Mouse (Mus musculus) kidney, embryonic 14.5 days (tissue): ENCODE data around the gene Grm4. TPM values are rescaled to one million over a fixed set of nuclear protein-coding genes. Genes with fewer than 3 reads are reported as not detected.

Source experiments
- ATAC-seq: fragments of 200-750 bp; cut with Nextera tagmentation; 2 replicates; pipeline ENCODE4 v1.8.0; 2017; ENCODE audit warnings: moderate number of reproducible peaks, mild to moderate bottlenecking, moderate TSS enrichment, moderate library complexity; ENCODE audit not compliant: low FRiP score, low TSS enrichment
- H3K27ac ChIP-seq: fragments of 300-500 bp; sonication (generic); 2 replicates; pipeline ENCODE4 v1.5.1; 2014; ENCODE audit warnings: low read depth, mild to moderate bottlenecking, low read length, moderate library complexity, mixed read lengths
- H3K27me3 ChIP-seq: fragments of 300-500 bp; sonication (generic); 2 replicates; pipeline ENCODE4 v1.6.1; 2014; ENCODE audit warnings: mild to moderate bottlenecking, low read length; ENCODE audit not compliant: control insufficient read depth, insufficient read depth
- H3K36me3 ChIP-seq: fragments of 300-500 bp; sonication (generic); 2 replicates; pipeline ENCODE4 v1.6.1; 2014; ENCODE audit warnings: low read length, mixed read lengths; ENCODE audit not compliant: control insufficient read depth, insufficient read depth
- H3K4me1 ChIP-seq: fragments of 300-500 bp; sonication (generic); 2 replicates; pipeline ENCODE4 v1.6.1; 2014; ENCODE audit warnings: low read length, mixed read lengths; ENCODE audit not compliant: control insufficient read depth, insufficient read depth
- H3K4me2 ChIP-seq: fragments of 300-500 bp; sonication (generic); replicated peaks from 2 replicates; pipeline ENCODE4 v1.6.1; 2014; ENCODE audit warnings: low read depth, mild to moderate bottlenecking, low read length
- H3K4me3 ChIP-seq: fragments of 300-500 bp; sonication (generic); 2 replicates; pipeline ENCODE4 v1.5.1; 2014; ENCODE audit warnings: mild to moderate bottlenecking, low read length
- H3K9ac ChIP-seq: fragments of 300-500 bp; sonication (generic); 2 replicates; pipeline ENCODE4 v1.6.1; 2014; ENCODE audit warnings: low read depth, mild to moderate bottlenecking, low read length, moderate library complexity
- H3K9me3 ChIP-seq: fragments of 300-500 bp; sonication (generic); 2 replicates; pipeline ENCODE4 v1.6.1; 2016; ENCODE audit warnings: low read length; ENCODE audit not compliant: control insufficient read depth
- WGBS: fragments of 180-500 bp; shearing (Covaris S2); extraction: QIAGEN DNeasy Blood & Tissue Kit; methylation state at CpG from one replicate; pipeline ENCODE4 v1.1.7; 2014; 5-methylcytosine and 5-hydroxymethylcytosine counted together
- polyA plus RNA-seq: library from polyadenylated mRNA; unstranded; fragments of >200 nt; fragmentation: Nextera tagmentation; extraction: Ambion mirVana; gene quantifications from 2 replicates; pipeline ENCODE4 v1.2.1, GENCODE M21; 2014

Gene Grm4
- polyA plus RNA-seq, 1 experiment from 2014 or later, result 1.6 TPM

GRCm38 (mm10) chr17:27554062-27554960 lies 33.1 kb upstream of the Grm4 start:
- Histone ChIP-seq H3K9ac (peak overlapping the region; percentile 92), H3K27me3 (no peaks in the 10 kb centered on the region), H3K9me3 (no peaks in the 10 kb centered on the region), H3K4me2 (peak overlapping the region; percentile 84), H3K4me1 (peaks cover 30% of the 10 kb centered on the region), H3K36me3 (no peaks in the 10 kb centered on the region), H3K4me3 (peak overlapping the region; percentile 80), H3K27ac (peak overlapping the region; percentile 97)
- no peak for ATAC-seq
- 44% methylated on average over 20 of the region's 20 CpGs for WGBS

- WGBS, result 81% methylated on average over 23 of the region's 23 CpGs
- H3K4me1 ChIP-seq, result peaks cover 21% of the 10 kb centered on the region
Observed at GRCm38 (mm10) chr17:27552215-27553201, 31.3 kb upstream of the Grm4 start.

GRCm38 (mm10) chr17:27551393-27551940 lies 30.3 kb upstream of the Grm4 start:
- Histone ChIP-seq H3K4me1 (peaks cover 21% of the 10 kb centered on the region), H3K9me3 (no peaks in the 10 kb centered on the region), H3K27me3 (no peaks in the 10 kb centered on the region), H3K36me3 (no peaks in the 10 kb centered on the region), H3K4me3 (no peak overlapping the region), H3K9ac (no peak overlapping the region), H3K4me2 (no peak overlapping the region), H3K27ac (no peak overlapping the region)
- no peak for ATAC-seq
- WGBS, result 62% methylated on average over 10 of the region's 10 CpGs

More at GRCm38 (mm10) chr17:27552215-27553201, 31.3 kb upstream of the Grm4 start:
- Histone ChIP-seq H3K9me3 (no peaks in the 10 kb centered on the region), H3K4me3 (no peak overlapping the region), H3K27me3 (no peaks in the 10 kb centered on the region), H3K9ac (no peak overlapping the region), H3K4me2 (no peak overlapping the region), H3K36me3 (no peaks in the 10 kb centered on the region), H3K27ac (no peak overlapping the region)
- no peak for ATAC-seq

GRCm38 (mm10) chr17:27549234-27549633 lies 28.0 kb upstream of the Grm4 start:
- Histone ChIP-seq H3K27ac (no peak overlapping the region), H3K4me2 (no peak overlapping the region), H3K36me3 (no peaks in the 10 kb centered on the region), H3K9me3 (no peaks in the 10 kb centered on the region), H3K9ac (peak overlapping the region; percentile 0; the same call in 1 of the 2 replicates), H3K27me3 (no peaks in the 10 kb centered on the region), H3K4me3 (no peak overlapping the region), H3K4me1 (peaks cover 12% of the 10 kb centered on the region)
- 59% methylated on average over 8 of the region's 8 CpGs for WGBS
- 0 out of 2 replicates have a peak, but pooled peaks have one; percentile 20 for ATAC-seq

GRCm38 (mm10) chr17:27547253-27547868 lies 26.2 kb upstream of the Grm4 start:
- ATAC-seq, result no peak
- Histone ChIP-seq H3K9me3 (no peaks in the 10 kb centered on the region), H3K4me3 (no peak overlapping the region), H3K27ac (no peak overlapping the region; the same call in 1 of the 2 replicates), H3K4me2 (no peak overlapping the region), H3K4me1 (peaks cover 9% of the 10 kb centered on the region; the same call in 1 of the 2 replicates), H3K36me3 (no peaks in the 10 kb centered on the region), H3K9ac (no peak overlapping the region), H3K27me3 (no peaks in the 10 kb centered on the region)
- WGBS, result 66% methylated on average over 9 of the region's 9 CpGs

- Histone ChIP-seq H3K36me3 (no peaks in the 10 kb centered on the region), H3K27me3 (no peaks in the 10 kb centered on the region), H3K9ac (no peak overlapping the region), H3K9me3 (no peaks in the 10 kb centered on the region), H3K27ac (no peak overlapping the region), H3K4me3 (no peak overlapping the region), H3K4me1 (peaks cover 9% of the 10 kb centered on the region; the same call in 1 of the 2 replicates), H3K4me2 (no peak overlapping the region)
- WGBS, result 68% methylated on average over 7 of the region's 7 CpGs
- ATAC-seq, result no peak
Observed at GRCm38 (mm10) chr17:27546574-27547085, 25.4 kb upstream of the Grm4 start.

GRCm38 (mm10) chr17:27545991-27546390 lies 24.8 kb upstream of the Grm4 start:
- Histone ChIP-seq H3K4me1 (peaks cover 9% of the 10 kb centered on the region; the same call in 1 of the 2 replicates), H3K9ac (no peak overlapping the region), H3K9me3 (no peaks in the 10 kb centered on the region), H3K27me3 (no peaks in the 10 kb centered on the region), H3K4me2 (no peak overlapping the region), H3K27ac (no peak overlapping the region), H3K36me3 (no peaks in the 10 kb centered on the region), H3K4me3 (no peak overlapping the region)
- no peak for ATAC-seq
- WGBS, result 44% methylated on average over 12 of the region's 12 CpGs

- Histone ChIP-seq H3K4me1 (peaks cover 6% of the 10 kb centered on the region; the same call in 1 of the 2 replicates), H3K4me3 (no peak overlapping the region), H3K36me3 (no peaks in the 10 kb centered on the region), H3K27ac (no peak overlapping the region), H3K4me2 (no peak overlapping the region), H3K9me3 (no peaks in the 10 kb centered on the region), H3K9ac (no peak overlapping the region), H3K27me3 (no peaks in the 10 kb centered on the region)
- WGBS, result 85% methylated on average over 11 of the region's 11 CpGs
- no peak for ATAC-seq
Observed at GRCm38 (mm10) chr17:27544551-27544950, 23.3 kb upstream of the Grm4 start.
